Mouse (Mus musculus) C2C12 (cell line): ENCODE measurements around the gene Olfr553.

Source experiments
- CTCF ChIP-seq: IDR thresholded peaks from one replicate; pipeline ENCODE4 v1.5.1; 2011; ENCODE audit not compliant: control insufficient read depth, insufficient read depth, insufficient read length
- MAX ChIP-seq: IDR thresholded peaks from one replicate; pipeline ENCODE4 v1.6.1; 2011; ENCODE audit warnings: mild to moderate bottlenecking, control low read depth
- MYOG ChIP-seq: IDR thresholded peaks from one replicate; pipeline ENCODE4 v1.6.1; 2011; ENCODE audit not compliant: control insufficient read depth, insufficient read length; ENCODE audit errors: extremely low read depth
- USF1 ChIP-seq: IDR thresholded peaks from one replicate; pipeline ENCODE4 v1.6.1; 2011; ENCODE audit warnings: low read depth, mild to moderate bottlenecking, control low read depth, moderate library complexity

DNA sequence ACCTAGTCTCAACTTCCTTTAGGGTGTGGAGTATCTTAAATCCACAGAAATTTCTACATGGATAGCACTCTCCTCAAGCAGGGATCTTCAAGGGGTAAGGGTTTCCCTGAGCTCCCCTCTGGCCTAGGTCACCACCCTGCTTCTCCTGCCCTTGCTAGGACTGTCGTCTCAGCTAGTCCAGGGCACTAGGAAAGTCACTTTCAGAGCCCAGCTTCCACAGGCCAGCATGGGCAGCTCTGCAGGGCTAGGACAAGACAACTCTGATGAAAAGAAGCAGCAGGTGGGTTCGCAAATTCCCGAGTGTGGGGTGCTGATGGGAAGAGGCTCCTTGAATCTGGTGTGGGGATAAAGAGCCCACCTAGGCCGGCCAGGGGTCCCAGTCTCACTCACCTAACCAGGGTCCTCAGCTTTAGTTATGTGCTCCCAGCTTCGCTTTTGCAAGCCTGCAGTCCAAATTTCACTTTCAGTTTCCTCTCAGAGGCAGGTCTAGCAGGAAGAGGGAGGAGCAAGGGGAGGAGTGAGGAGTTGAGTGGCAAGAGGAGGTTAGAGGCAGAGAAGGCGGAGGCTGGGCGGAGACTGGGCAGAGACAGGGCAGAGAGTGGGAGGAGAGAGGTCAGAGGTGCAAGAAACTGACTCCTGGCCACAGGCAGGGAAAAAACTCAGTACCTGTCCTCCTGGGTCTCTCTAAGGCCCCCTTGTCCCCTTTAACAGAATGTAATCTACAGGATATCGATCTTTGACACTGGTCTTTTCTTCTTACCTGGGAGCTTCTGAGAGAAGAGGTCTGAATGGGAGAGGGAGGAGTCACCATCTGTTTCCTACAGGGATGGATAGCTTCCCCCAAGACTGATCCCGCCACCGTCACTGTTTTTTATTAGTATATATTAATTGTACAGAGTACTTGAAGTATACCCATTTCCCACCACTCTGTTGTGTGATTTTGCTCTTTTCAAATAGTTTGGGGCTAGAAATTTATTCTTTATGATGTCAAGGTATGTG, 52.7 kb downstream of the Olfr553 start, which contains the start of gene Trim21:
- TF ChIP-seq CTCF = no peak
- no peak for TF ChIP-seq USF1
- no peak for TF ChIP-seq MYOG
- no peak for TF ChIP-seq MAX
